Mouse (Mus musculus): ENCODE data around the gene Sidt2. TPM values are rescaled to one million over a fixed set of nuclear protein-coding genes. Genes with fewer than 3 reads are reported as not detected.

The Sidt2 gene
- polyA plus RNA-seq, 1 experiment from 2014 or later = 22.6 TPM

GRCm38 (mm10) chr9:45905196-45905595 lies 49.9 kb downstream of the Sidt2 start:
- Histone ChIP-seq H3K27me3 (no peaks in the 10 kb centered on the region), H3K9me3 (replicated peaks) (no peaks in the 10 kb centered on the region), H3K9ac (peak overlapping the region; percentile 93), H3K4me1 (peaks cover 31% of the 10 kb centered on the region), H3K4me2 (peak overlapping the region; percentile 86), H3K27ac (no peak overlapping the region), H3K36me3 (ENCODE audit: poor library complexity, severe bottlenecking) (peaks cover 32% of the 10 kb centered on the region), H3K4me3 (peak overlapping the region; percentile 90)
- 58% methylated on average over 4 of the region's 4 CpGs for WGBS
- ATAC-seq = no peak

- Histone ChIP-seq H3K36me3 (ENCODE audit: poor library complexity, severe bottlenecking) (peaks cover 96% of the 10 kb centered on the region), H3K27me3 (no peaks in the 10 kb centered on the region), H3K4me1 (no peaks in the 10 kb centered on the region), H3K4me2 (no peak overlapping the region), H3K27ac (no peak overlapping the region), H3K4me3 (no peak overlapping the region), H3K9me3 (replicated peaks) (no peaks in the 10 kb centered on the region), H3K9ac (no peak overlapping the region)
- no peak for ATAC-seq
Measured at GRCm38 (mm10) chr9:45893681-45894080, 61.4 kb downstream of the Sidt2 start.

Small RNAs within 50 kb of the gene (microRNA-seq; reads per million reads assigned to microRNA genes)
- gene Mir7087 = not detected

Other genes starting within 250 kb of the Sidt2 start
- gene Cep164, start 126.6 kb downstream of the Sidt2 start, polyA plus RNA-seq (2015; fragmentation: Nextera tagmentation; extraction: Ambion mirVana) = 16.1 and 19.1 TPM in 2 replicates
- gene Bace1, start 116.7 kb downstream of the Sidt2 start, polyA plus RNA-seq (2015; fragmentation: Nextera tagmentation; extraction: Ambion mirVana) = 33.5 and 35.6 TPM in 2 replicates
- 20.1 and 24.9 TPM in 2 replicates for gene Pcsk7, start 48.8 kb downstream of the Sidt2 start, polyA plus RNA-seq (2015; fragmentation: Nextera tagmentation; extraction: Ambion mirVana)
- 92.9 and 94.3 TPM in 2 replicates for gene Rnf214, start 48.3 kb downstream of the Sidt2 start, polyA plus RNA-seq (2015; fragmentation: Nextera tagmentation; extraction: Ambion mirVana)
- 2.5 and 3.1 TPM in 2 replicates for gene Tagln, start 19.2 kb downstream of the Sidt2 start, polyA plus RNA-seq (2015; fragmentation: Nextera tagmentation; extraction: Ambion mirVana)
- gene Pafah1b2, start 57.4 kb upstream of the Sidt2 start, polyA plus RNA-seq (2015; fragmentation: Nextera tagmentation; extraction: Ambion mirVana) = 277 and 295 TPM in 2 replicates
- gene Sik3, start 57.6 kb upstream of the Sidt2 start, polyA plus RNA-seq (2015; fragmentation: Nextera tagmentation; extraction: Ambion mirVana) = 4.9 TPM in 2 replicates